Mouse (Mus musculus) limb, embryonic 11.5 days (tissue): ENCODE results near the gene Slit3. TPM values are rescaled to one million over a fixed set of nuclear protein-coding genes. Genes with fewer than 3 reads are reported as not detected.

Experiments
- ATAC-seq: fragments of 200-750 bp; cut with Nextera tagmentation; 2 replicates; pipeline ENCODE4 v1.8.0; 2017; ENCODE audit warnings: low read depth; ENCODE audit not compliant: insufficient number of reproducible peaks, low FRiP score, low TSS enrichment
- DNase-seq: peaks from one replicate; pipeline ENCODE4 v3.0.0-alpha.2; 2015; ENCODE audit warnings: low spot score
- H3K27ac ChIP-seq: fragments of 300-500 bp; sonication (generic); replicated peaks from 2 replicates; pipeline ENCODE4 v1.5.1; 2014; ENCODE audit warnings: low read depth, mild to moderate bottlenecking, low read length
- H3K27me3 ChIP-seq: fragments of 300-500 bp; sonication (generic); 2 replicates; pipeline ENCODE4 v1.6.1; 2014; ENCODE audit warnings: mild to moderate bottlenecking, low read length, mixed read lengths; ENCODE audit not compliant: control insufficient read depth, insufficient read depth
- H3K36me3 ChIP-seq: fragments of 300-500 bp; sonication (generic); 2 replicates; pipeline ENCODE4 v1.6.1; 2014; ENCODE audit warnings: mild to moderate bottlenecking, low read length, moderate library complexity, mixed read lengths; ENCODE audit not compliant: control insufficient read depth, insufficient read depth
- H3K4me1 ChIP-seq: fragments of 300-500 bp; sonication (generic); 2 replicates; pipeline ENCODE4 v1.6.1; 2014; ENCODE audit warnings: low read length, mixed read lengths; ENCODE audit not compliant: control insufficient read depth, insufficient read depth
- H3K4me2 ChIP-seq: fragments of 300-500 bp; sonication (generic); 2 replicates; pipeline ENCODE4 v1.6.1; 2014; ENCODE audit warnings: low read depth, mild to moderate bottlenecking, moderate library complexity; ENCODE audit not compliant: severe bottlenecking
- H3K4me3 ChIP-seq: fragments of 300-500 bp; sonication (generic); 2 replicates; pipeline ENCODE4 v1.5.1; 2014; ENCODE audit warnings: low read depth, low read length
- H3K9ac ChIP-seq: fragments of 300-500 bp; sonication (generic); 2 replicates; pipeline ENCODE4 v1.6.1; 2014; ENCODE audit warnings: mild to moderate bottlenecking, low read length
- H3K9me3 ChIP-seq: fragments of 300-500 bp; sonication (generic); 2 replicates; pipeline ENCODE4 v1.6.1; 2016; ENCODE audit warnings: low read length; ENCODE audit not compliant: control insufficient read depth
- WGBS: fragments of 180-500 bp; shearing (Covaris S2); extraction: QIAGEN DNeasy Blood & Tissue Kit; methylation state at CpG from one replicate; pipeline ENCODE4 v1.1.7; 2014; 5-methylcytosine and 5-hydroxymethylcytosine counted together
- polyA plus RNA-seq: library from polyadenylated mRNA; unstranded; fragments of >200 nt; fragmentation: Nextera tagmentation; extraction: Ambion mirVana; gene quantifications from 2 replicates; pipeline ENCODE4 v1.2.1, GENCODE M21; 2014

The Slit3 gene
- polyA plus RNA-seq, 1 experiment from 2014 or later, result 30.6 TPM

DNA sequence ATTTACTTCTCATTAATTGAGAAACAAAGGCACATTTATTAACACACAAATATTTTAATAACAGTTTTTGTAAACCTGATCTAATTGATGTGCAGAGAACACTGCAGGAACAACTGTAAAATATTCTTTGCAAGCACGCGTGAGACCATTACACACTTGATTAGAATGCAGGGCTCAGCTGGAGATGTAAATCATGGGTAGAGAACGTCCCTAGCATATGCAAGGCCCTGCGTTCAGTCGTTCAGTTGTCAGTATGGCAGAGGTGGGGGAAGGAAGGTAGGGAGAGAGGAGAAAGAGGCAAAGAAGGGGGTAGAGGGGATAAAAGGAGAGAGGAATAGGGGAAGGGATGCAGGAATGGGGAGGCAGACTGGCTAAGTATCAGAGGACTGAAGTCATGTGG lies 61.9 kb downstream of the Slit3 start:
- no peak overlapping the region for H3K27ac ChIP-seq
- no peak overlapping the region for H3K9ac ChIP-seq
- H3K4me1 ChIP-seq, result peaks cover 8% of the 10 kb centered on the region; the same call in 1 of the 2 replicates
- H3K4me2 ChIP-seq, result no peak overlapping the region
- no peak overlapping the region for H3K4me3 ChIP-seq
- no peaks in the 10 kb centered on the region for H3K36me3 ChIP-seq
- 73% methylated on average over 5 of the region's 5 CpGs for WGBS
- H3K27me3 ChIP-seq, result no peaks in the 10 kb centered on the region
- ATAC-seq (no peak), DNase-seq (no peak)
- H3K9me3 ChIP-seq, result no peaks in the 10 kb centered on the region

DNA sequence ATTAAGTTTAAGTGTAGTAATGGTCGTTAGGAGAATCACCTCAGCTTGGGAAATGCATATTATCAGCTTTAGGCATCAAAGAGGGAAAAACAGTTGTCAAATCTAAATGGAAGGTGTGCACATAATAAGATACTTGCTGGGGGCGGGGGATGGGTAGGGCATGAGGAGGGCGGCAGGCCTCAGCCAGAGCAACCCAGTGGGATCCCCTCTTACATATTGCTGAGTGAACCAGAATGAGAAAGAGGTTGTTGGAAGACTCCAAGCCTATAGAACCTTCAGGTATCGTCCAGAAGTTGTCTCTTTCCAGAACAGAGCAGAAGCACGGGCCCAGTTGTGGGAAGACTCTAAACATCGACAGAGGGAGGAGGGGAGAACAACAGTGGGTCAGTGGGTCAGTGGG lies 73.8 kb downstream of the Slit3 start:
- WGBS, result 82% methylated on average over 6 of the region's 6 CpGs
- H3K27ac ChIP-seq, result no peak overlapping the region
- no peaks in the 10 kb centered on the region for H3K4me1 ChIP-seq
- no peak overlapping the region for H3K4me2 ChIP-seq
- no peak for DNase-seq
- no peaks in the 10 kb centered on the region for H3K36me3 ChIP-seq
- no peak overlapping the region for H3K9ac ChIP-seq
- H3K4me3 ChIP-seq, result no peak overlapping the region
- no peaks in the 10 kb centered on the region for H3K27me3 ChIP-seq
- H3K9me3 ChIP-seq, result no peaks in the 10 kb centered on the region
- ATAC-seq, result no peak

DNA sequence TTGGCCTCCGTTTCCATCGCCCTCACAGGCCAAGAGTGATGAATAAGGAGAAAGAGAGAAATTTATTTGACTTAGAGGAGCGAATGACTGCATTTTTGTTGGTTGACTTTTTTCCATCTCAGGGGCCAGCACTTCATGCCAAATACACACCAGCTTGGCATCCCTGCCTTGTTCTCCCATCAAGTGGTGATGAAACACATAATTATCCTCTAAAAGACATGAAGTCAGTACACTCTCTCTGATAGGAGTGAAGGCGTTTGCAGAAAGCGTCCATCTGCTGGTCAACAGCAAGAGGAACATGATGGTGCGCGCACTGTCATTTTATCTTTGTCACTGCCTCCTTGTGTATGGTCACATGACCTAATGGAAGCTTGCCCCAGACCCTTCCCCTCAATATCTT lies 75.8 kb downstream of the Slit3 start:
- Histone ChIP-seq H3K27ac (no peak overlapping the region), H3K9me3 (no peaks in the 10 kb centered on the region), H3K9ac (no peak overlapping the region), H3K36me3 (no peaks in the 10 kb centered on the region), H3K4me2 (no peak overlapping the region), H3K4me3 (no peak overlapping the region), H3K4me1 (no peaks in the 10 kb centered on the region), H3K27me3 (no peaks in the 10 kb centered on the region)
- ATAC-seq (no peak), DNase-seq (no peak)
- 93% methylated on average over 7 of the region's 7 CpGs for WGBS

- Histone ChIP-seq H3K4me3 (no peak overlapping the region), H3K4me2 (no peak overlapping the region), H3K9me3 (no peaks in the 10 kb centered on the region), H3K27ac (no peak overlapping the region), H3K36me3 (no peaks in the 10 kb centered on the region), H3K9ac (no peak overlapping the region), H3K27me3 (no peaks in the 10 kb centered on the region), H3K4me1 (peaks cover 7% of the 10 kb centered on the region; the same call in 1 of the 2 replicates)
- no peak for DNase-seq
- 89% methylated on average over 6 of the region's 6 CpGs for WGBS
- ATAC-seq, result no peak
These were observed 77.6 kb downstream of the Slit3 start for GRCm38 (mm10) chr11:35198537-35199088.

DNA sequence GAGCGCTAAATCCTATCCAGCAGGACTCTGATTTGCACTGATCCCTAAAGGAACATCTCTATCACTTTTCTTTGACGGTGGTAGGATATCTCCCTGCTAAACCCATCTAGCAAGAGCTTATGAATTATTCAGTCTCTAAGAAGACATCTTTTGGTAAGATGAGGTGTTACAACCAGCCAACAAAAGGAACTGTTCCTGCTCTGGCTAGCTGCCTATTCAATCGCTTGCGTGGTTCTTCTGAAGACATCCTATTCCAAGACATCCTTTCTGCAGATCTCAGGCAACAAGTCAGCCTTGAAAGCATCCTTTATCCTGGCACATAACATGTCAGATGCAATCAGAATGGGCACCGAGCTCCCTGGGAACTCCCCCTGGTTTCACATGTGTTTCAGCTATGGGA lies 81.3 kb downstream of the Slit3 start:
- H3K27ac ChIP-seq, result no peak overlapping the region
- H3K4me2 ChIP-seq, result no peak overlapping the region
- no peak overlapping the region for H3K4me3 ChIP-seq
- H3K4me1 ChIP-seq, result peaks cover 20% of the 10 kb centered on the region
- no peak overlapping the region for H3K9ac ChIP-seq
- WGBS, result 79% methylated on average over 5 of the region's 5 CpGs
- H3K9me3 ChIP-seq, result no peaks in the 10 kb centered on the region
- DNase-seq (no peak), ATAC-seq (no peak)
- H3K27me3 ChIP-seq, result no peaks in the 10 kb centered on the region
- H3K36me3 ChIP-seq, result no peaks in the 10 kb centered on the region

DNA sequence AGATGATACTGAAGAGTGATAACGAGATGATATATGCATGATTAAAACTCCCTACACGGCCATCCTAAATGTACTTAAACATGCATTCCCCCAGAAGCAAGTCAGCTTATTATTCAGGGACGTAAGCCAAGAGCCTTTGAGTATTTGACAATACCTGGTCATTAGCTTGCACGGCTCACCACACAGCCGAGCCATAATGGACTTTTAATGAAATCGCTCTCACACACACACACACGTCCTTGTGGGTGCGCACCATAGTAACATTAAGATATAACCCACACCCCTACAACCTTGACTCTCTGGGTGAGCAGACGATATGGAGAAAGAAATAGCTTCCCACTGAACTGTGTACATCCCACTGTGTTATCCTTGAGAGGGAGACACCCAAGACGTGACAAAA lies 82.6 kb downstream of the Slit3 start:
- no peak for DNase-seq
- 42% methylated on average over 10 of the region's 10 CpGs for WGBS
- Histone ChIP-seq H3K27ac (no peak overlapping the region), H3K4me3 (no peak overlapping the region), H3K36me3 (no peaks in the 10 kb centered on the region), H3K4me1 (peaks cover 20% of the 10 kb centered on the region), H3K9me3 (no peaks in the 10 kb centered on the region), H3K4me2 (no peak overlapping the region), H3K9ac (no peak overlapping the region), H3K27me3 (no peaks in the 10 kb centered on the region)
- no peak for ATAC-seq

DNA sequence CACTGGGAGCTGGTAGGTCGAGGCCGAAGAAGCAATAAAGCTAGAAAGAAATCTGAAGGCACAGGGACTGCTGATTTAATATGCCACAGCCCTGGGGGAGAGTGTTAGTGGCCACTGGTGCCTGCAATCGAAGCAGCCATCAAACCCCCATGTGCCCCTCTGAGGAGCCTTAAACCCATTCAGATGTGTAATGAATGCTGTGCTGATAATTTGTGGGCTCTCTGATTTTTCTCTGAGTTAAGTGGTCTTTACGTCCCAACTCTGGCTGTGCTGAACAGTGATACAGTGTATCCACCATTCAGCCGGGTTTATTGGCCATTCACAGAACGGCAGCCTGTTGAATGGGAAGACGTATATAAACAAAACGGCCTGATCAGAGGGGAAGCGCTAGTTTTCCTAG lies 83.1 kb downstream of the Slit3 start:
- Histone ChIP-seq H3K36me3 (no peaks in the 10 kb centered on the region), H3K4me3 (no peak overlapping the region), H3K27me3 (no peaks in the 10 kb centered on the region), H3K4me2 (no peak overlapping the region), H3K27ac (peak overlapping the region; percentile 33; the same call in 1 of the 2 replicates), H3K9ac (no peak overlapping the region), H3K4me1 (peaks cover 20% of the 10 kb centered on the region), H3K9me3 (no peaks in the 10 kb centered on the region)
- WGBS, result 11% methylated on average over 9 of the region's 9 CpGs
- DNase-seq (no peak), ATAC-seq (no peak)

DNA sequence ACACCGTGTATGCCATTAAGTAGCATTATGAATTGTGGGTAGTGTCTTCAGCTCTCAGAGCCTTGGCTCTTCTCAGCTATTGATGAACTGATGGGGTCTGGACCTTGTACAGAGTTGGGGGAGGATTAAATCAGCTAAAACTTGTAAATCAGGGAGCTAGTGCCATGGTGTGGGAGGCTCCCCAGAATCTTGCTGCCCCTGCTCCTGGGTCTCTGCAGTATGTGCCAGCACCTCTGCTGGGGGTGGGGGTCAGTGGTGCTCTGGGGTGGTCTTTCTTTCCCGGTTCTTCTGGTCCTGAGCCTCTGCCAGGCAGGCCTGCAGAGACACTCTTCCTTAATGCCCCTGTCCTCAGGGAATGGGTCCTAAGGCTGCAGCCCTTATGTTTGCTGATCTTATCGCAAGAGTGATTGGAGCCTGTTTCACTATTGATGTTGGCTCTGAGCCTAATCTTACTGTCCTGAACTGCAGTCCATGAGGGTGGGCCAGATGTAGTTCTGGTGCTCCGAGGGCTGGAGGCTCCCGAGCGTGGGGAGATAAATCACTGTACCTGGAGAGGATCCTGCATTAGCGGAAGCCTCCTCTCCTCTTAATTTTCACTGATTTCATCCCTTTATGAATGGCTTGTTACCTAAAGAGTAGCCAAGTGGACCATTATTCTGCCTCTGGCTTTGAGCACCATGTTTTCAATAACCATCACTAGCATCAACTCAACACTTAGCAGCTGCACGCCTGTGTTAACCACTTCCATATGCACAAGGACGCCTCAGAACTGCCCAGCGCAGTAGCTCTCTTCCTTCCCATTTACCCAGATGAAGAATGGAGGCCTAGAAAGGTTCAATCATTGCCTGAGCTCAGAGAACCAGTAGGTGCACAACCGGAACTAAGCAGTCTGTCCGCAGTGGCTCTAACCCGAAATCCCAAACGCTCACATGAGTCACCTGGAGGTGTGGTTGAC lies 90.0 kb downstream of the Slit3 start:
- H3K27ac ChIP-seq, result no peak overlapping the region; the same call in 1 of the 2 replicates
- ATAC-seq, result no peak
- H3K4me2 ChIP-seq, result no peak overlapping the region
- H3K9me3 ChIP-seq, result no peaks in the 10 kb centered on the region
- peak; percentile 45 for DNase-seq
- H3K4me1 ChIP-seq, result peaks cover 18% of the 10 kb centered on the region
- WGBS, result 43% methylated on average over 14 of the region's 14 CpGs
- H3K9ac ChIP-seq, result no peak overlapping the region
- H3K36me3 ChIP-seq, result no peaks in the 10 kb centered on the region
- H3K4me3 ChIP-seq, result no peak overlapping the region
- no peaks in the 10 kb centered on the region for H3K27me3 ChIP-seq
